9 mouse cellular contexts compared by ENCODE assay signal in genomic region chr10:79803716-79804323, GRCm38 (mm10). TPM values are rescaled to one million over a fixed set of nuclear protein-coding genes. Genes with fewer than 3 reads are reported as not detected.
A peak's percentile ranks its signal among the peaks of the same experiment; 100 is the strongest.
DNase-seq lines count a peak whose midpoint lies in the region; ATAC-seq and TF ChIP-seq lines count a peak whose summit lies in the region.
"Had no signal": no experiment of that assay in that cellular context is flagged by ENCODE, and none has a peak within 500 bp of the region (broad histone marks: within the 10 kb centered on the region; RNA-seq: fewer than 3 reads in every experiment).

No protein-coding gene starts in this region.

- ATAC-seq in forebrain, embryonic 15.5 days (replicated peaks) = peak; percentile 97
- ATAC-seq in megakaryocyte-erythroid progenitor cell, adult 5-6 weeks (replicated peaks; ENCODE audit: low FRiP score, low TSS enrichment, poor library complexity, severe bottlenecking) = no peak

- no peaks in the 10 kb centered on the region for H3K9me3 ChIP-seq in forebrain, embryonic 15.5 days

- 2% methylated on average over 29 of the region's 29 CpGs for WGBS in forebrain, embryonic 15.5 days

- H3K4me2 ChIP-seq in forebrain, embryonic 15.5 days (replicated peaks) = peak overlapping the region; percentile 49

- peak overlapping the region; percentile 17 for H3K9ac ChIP-seq in forebrain, embryonic 15.5 days (replicated peaks)

- H3K4me1 ChIP-seq in forebrain, embryonic 15.5 days = peaks cover 60% of the 10 kb centered on the region

- H3K36me3 ChIP-seq in forebrain, embryonic 15.5 days = peaks cover 22% of the 10 kb centered on the region

- peak; percentile 82 for DNase-seq in MN1 (ENCODE audit: low spot score)
- peak; percentile 97 for DNase-seq in brain, embryonic 14.5 days (ENCODE audit: low read depth)
- DNase-seq in hindlimb bud, embryonic 11.5 days (ENCODE audit: extremely low spot score, low read depth, low spot score) = peak; percentile 28
- peak; percentile 93 for DNase-seq in left cerebral cortex, postnatal 4 days
- peak; percentile 88 for DNase-seq in retina, embryonic 14.5 days (ENCODE audit: low spot score)
- no peak for DNase-seq in ovary, adult 18-20 months (ENCODE audit: low spot score)

- intact Hi-C loops in left cerebral cortex, postnatal 4 days (cut with DNase I) = no loop called here

- peak overlapping the region; percentile 87 for H3K27ac ChIP-seq in forebrain, embryonic 15.5 days (replicated peaks)

- peak overlapping the region; percentile 27 for H3K4me3 ChIP-seq in forebrain, embryonic 15.5 days
- H3K4me3 ChIP-seq: myocyte had no signal

- no peaks in the 10 kb centered on the region for H3K27me3 ChIP-seq in forebrain, embryonic 15.5 days

- no peak for TF ChIP-seq CTCF in brain, embryonic 14.5 days (IDR thresholded peaks at IDR 0.05; ENCODE audit: borderline replicate concordance, extremely low read depth, insufficient read depth, insufficient read length)

- peak; percentile 25; the same call in 1 of the 2 replicates for TF ChIP-seq POLR2A in brain, embryonic 14.5 days (IDR thresholded peaks at IDR 0.05; ENCODE audit: borderline replicate concordance, extremely low read depth, insufficient read depth, insufficient read length, poor library complexity, severe bottlenecking)

RNA-seq across cellular contexts. Expression of gene Palm, which starts 10.4 kb away (rescaled TPM):
- 157 and 219 TPM in 2 replicates for polyA plus RNA-seq in brain, embryonic 14.5 days (2012; rRNA removed)
- 317 and 325 TPM in 2 replicates for polyA plus RNA-seq in forebrain, embryonic 15.5 days (2015; fragmentation: Nextera tagmentation; extraction: Ambion mirVana)
- 100 to 1,000 TPM; 404 to 409 TPM for total RNA-seq in left cerebral cortex, postnatal 4 days (2021)
- 7.6 and 11.1 TPM in 2 replicates for total RNA-seq in megakaryocyte-erythroid progenitor cell, adult 5-6 weeks (2014; fragmentation: Nextera tagmentation)
- 4.6 and 6.8 TPM in 2 replicates for total RNA-seq in megakaryocyte-erythroid progenitor cell, adult 5-6 weeks (2017)

RNA-seq across cellular contexts. Expression of gene Prss57, which starts 13.1 kb away (rescaled TPM):
- 0.05 and 0.14 TPM in 2 replicates for polyA plus RNA-seq in brain, embryonic 14.5 days (2012; rRNA removed)
- 0.25 and 0.43 TPM in 2 replicates for polyA plus RNA-seq in forebrain, embryonic 15.5 days (2015; fragmentation: Nextera tagmentation; extraction: Ambion mirVana)
- total RNA-seq in left cerebral cortex, postnatal 4 days (2021) = under 1 TPM in 1 of 2 experiments, not detected in 1; 0.52 TPM
- 2.4 and 7.6 TPM in 2 replicates for total RNA-seq in megakaryocyte-erythroid progenitor cell, adult 5-6 weeks (2014; fragmentation: Nextera tagmentation)
- 1.7 and 3.5 TPM in 2 replicates for total RNA-seq in megakaryocyte-erythroid progenitor cell, adult 5-6 weeks (2017)

RNA-seq across cellular contexts. Expression of gene Misp, which starts 17.0 kb away (rescaled TPM):
- polyA plus RNA-seq in brain, embryonic 14.5 days (2012; rRNA removed) = 0.59 and 1.1 TPM in 2 replicates
- polyA plus RNA-seq in forebrain, embryonic 15.5 days (2015; fragmentation: Nextera tagmentation; extraction: Ambion mirVana) = 0.66 and 0.68 TPM in 2 replicates
- total RNA-seq in left cerebral cortex, postnatal 4 days (2021) = under 1 TPM; 0.46 to 0.76 TPM
- not detected in 2 replicates for total RNA-seq in megakaryocyte-erythroid progenitor cell, adult 5-6 weeks (2014; fragmentation: Nextera tagmentation)
- not detected in 2 replicates for total RNA-seq in megakaryocyte-erythroid progenitor cell, adult 5-6 weeks (2017)

RNA-seq across cellular contexts. Expression of gene Fstl3, which starts 26.7 kb away (rescaled TPM):
- 1.7 and 2.2 TPM in 2 replicates for polyA plus RNA-seq in brain, embryonic 14.5 days (2012; rRNA removed)
- polyA plus RNA-seq in forebrain, embryonic 15.5 days (2015; fragmentation: Nextera tagmentation; extraction: Ambion mirVana) = 0.83 and 0.84 TPM in 2 replicates
- 1 to 10 TPM; 2.5 to 3.2 TPM for total RNA-seq in left cerebral cortex, postnatal 4 days (2021)
- total RNA-seq in megakaryocyte-erythroid progenitor cell, adult 5-6 weeks (2014; fragmentation: Nextera tagmentation) = 0.49 and 0.96 TPM in 2 replicates
- 0.66 and 0.80 TPM in 2 replicates for total RNA-seq in megakaryocyte-erythroid progenitor cell, adult 5-6 weeks (2017)

RNA-seq across cellular contexts. Expression of gene Rnf126, which starts 37.1 kb away (rescaled TPM):
- polyA plus RNA-seq in brain, embryonic 14.5 days (2012; rRNA removed) = 157 and 182 TPM in 2 replicates
- 94.9 and 108 TPM in 2 replicates for polyA plus RNA-seq in forebrain, embryonic 15.5 days (2015; fragmentation: Nextera tagmentation; extraction: Ambion mirVana)
- 10 to 100 TPM; 85.0 to 95.3 TPM for total RNA-seq in left cerebral cortex, postnatal 4 days (2021)
- total RNA-seq in megakaryocyte-erythroid progenitor cell, adult 5-6 weeks (2014; fragmentation: Nextera tagmentation) = 76.0 and 106 TPM in 2 replicates
- total RNA-seq in megakaryocyte-erythroid progenitor cell, adult 5-6 weeks (2017) = 16.2 and 20.8 TPM in 2 replicates

Comparison
In these comparisons a context has a peak if more than half of its experiments do, and no peak if none do; other contexts are left out.
1. RNA of gene Palm, which starts 10.4 kb away (total RNA-seq): 404 to 409 TPM in left cerebral cortex, postnatal 4 days; 4.6 to 11.1 TPM in megakaryocyte-erythroid progenitor cell, adult 5-6 weeks; every median in the first group is over 10 times any median in the second.